Mouse (Mus musculus) yolk sac, embryonic 10.5 days (tissue): ENCODE data around the gene Rnf123.
A peak's percentile ranks its signal among the peaks of the same experiment; 100 is the strongest.

Experiments used
- DNase-seq: peaks from one replicate; pipeline ENCODE4 v3.0.0-alpha.2; 2017; ENCODE audit warnings: low spot score

Gene Rnf123

GRCm38 (mm10) chr9:108104766-108105548 is 21.8 kb upstream of the Rnf123 start:
- DNase-seq: peak; percentile 58

- DNase-seq: no peak
Observed at GRCm38 (mm10) chr9:108099619-108100018, 16.5 kb upstream of the Rnf123 start.

GRCm38 (mm10) chr9:108095949-108096712 is 13.0 kb upstream of the Rnf123 start:
- peak; percentile 75 for DNase-seq

- peak; percentile 77 for DNase-seq
Observed at GRCm38 (mm10) chr9:108095518-108095917, 12.4 kb upstream of the Rnf123 start.

- DNase-seq: peak; percentile 78
Observed at GRCm38 (mm10) chr9:108094998-108095411, 11.9 kb upstream of the Rnf123 start.

GRCm38 (mm10) chr9:108094184-108094941 is 11.2 kb upstream of the Rnf123 start, which contains the start of gene Apeh:
Apeh (minus strand) TSS chr9:108094606.
- peak; percentile 98 for DNase-seq

- DNase-seq: no peak
Observed at GRCm38 (mm10) chr9:108093586-108093985, 10.4 kb upstream of the Rnf123 start.

GRCm38 (mm10) chr9:108090611-108091120 is 7.5 kb upstream of the Rnf123 start:
- no peak for DNase-seq

- DNase-seq: no peak
Observed at GRCm38 (mm10) chr9:108085261-108085660, 2.1 kb upstream of the Rnf123 start.

- no peak for DNase-seq
Observed at GRCm38 (mm10) chr9:108083561-108083960, 415 bp upstream of the Rnf123 start.

GRCm38 (mm10) chr9:108082549-108082948 is 597 bp downstream of the Rnf123 start:
- DNase-seq: no peak

GRCm38 (mm10) chr9:108080168-108080567 is 3.0 kb downstream of the Rnf123 start, which contains the start of gene Mst1:
Mst1 (plus strand) TSS chr9:108080436.
- no peak for DNase-seq

- no peak for DNase-seq
Observed at GRCm38 (mm10) chr9:108073141-108073930, 9.8 kb downstream of the Rnf123 start.

- no peak for DNase-seq
Observed at GRCm38 (mm10) chr9:108072481-108072924, 10.6 kb downstream of the Rnf123 start.

- DNase-seq: no peak
Observed at GRCm38 (mm10) chr9:108071801-108072200, 11.3 kb downstream of the Rnf123 start.

GRCm38 (mm10) chr9:108069529-108069928 is 13.6 kb downstream of the Rnf123 start:
- DNase-seq: no peak

GRCm38 (mm10) chr9:108069007-108069406 is 14.1 kb downstream of the Rnf123 start:
- DNase-seq: no peak

- DNase-seq: peak; percentile 78
Observed at GRCm38 (mm10) chr9:108067900-108068299, 15.2 kb downstream of the Rnf123 start.

- DNase-seq: no peak
Observed at GRCm38 (mm10) chr9:108067199-108067598, 15.9 kb downstream of the Rnf123 start.

GRCm38 (mm10) chr9:108065491-108066011 is 17.6 kb downstream of the Rnf123 start:
- no peak for DNase-seq

- no peak for DNase-seq
Observed at GRCm38 (mm10) chr9:108063361-108063760, 19.8 kb downstream of the Rnf123 start.
